Mouse (Mus musculus) liver, adult (tissue): ENCODE results near the gene Arpp19.

ENCODE experiments used
- GATA4 ChIP-seq: IDR thresholded peaks from 2 replicates; pipeline ENCODE4 v1.6.1; 2014; ENCODE audit warnings: mild to moderate bottlenecking, low read length; ENCODE audit not compliant: insufficient replicate concordance

Arpp19 gene

DNA sequence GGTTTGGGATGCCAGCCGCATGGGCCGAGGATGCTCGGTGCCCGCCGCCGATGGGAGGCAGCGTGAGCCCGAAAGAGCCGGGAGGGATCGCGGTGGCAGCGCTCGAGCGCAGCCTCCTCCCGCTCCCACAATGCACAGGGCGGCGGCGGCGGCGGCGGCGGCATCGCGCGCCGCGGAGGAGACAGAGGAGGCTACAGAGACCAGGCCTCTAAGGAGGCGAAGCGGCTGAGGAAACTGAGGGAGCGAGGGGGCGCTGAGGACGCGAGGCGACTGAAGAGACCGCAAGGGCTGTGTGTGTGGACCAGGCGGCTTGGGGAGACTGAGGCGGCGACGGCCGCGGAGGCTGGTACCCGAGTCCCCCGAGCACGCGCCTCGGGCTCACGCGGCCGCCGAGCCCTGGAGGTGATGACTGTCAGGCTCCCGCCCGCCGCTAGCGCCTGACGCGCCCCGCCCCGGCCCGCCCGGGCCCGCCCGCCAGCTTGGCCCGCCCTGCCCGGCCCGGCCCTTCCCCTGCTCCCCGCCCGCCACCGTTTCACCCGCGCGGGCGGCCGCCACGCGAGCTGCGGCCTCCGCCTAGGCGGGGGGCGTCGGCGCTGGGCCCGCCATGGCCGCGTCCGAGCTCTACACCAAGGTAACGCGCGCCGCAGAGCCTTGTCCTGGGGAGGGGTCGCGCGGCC lies 33.8 kb downstream of the Arpp19 start:
- no peak for TF ChIP-seq GATA4

- no peak for TF ChIP-seq GATA4
Measured at GRCm38 (mm10) chr9:75071706-75072192, 34.3 kb downstream of the Arpp19 start.

GRCm38 (mm10) chr9:75072361-75072760 lies 34.9 kb downstream of the Arpp19 start:
- no peak for TF ChIP-seq GATA4

- no peak for TF ChIP-seq GATA4
Measured at GRCm38 (mm10) chr9:75077191-75077590, 39.8 kb downstream of the Arpp19 start.

- TF ChIP-seq GATA4, result no peak
Measured at GRCm38 (mm10) chr9:75085242-75085824, 47.9 kb downstream of the Arpp19 start.

DNA sequence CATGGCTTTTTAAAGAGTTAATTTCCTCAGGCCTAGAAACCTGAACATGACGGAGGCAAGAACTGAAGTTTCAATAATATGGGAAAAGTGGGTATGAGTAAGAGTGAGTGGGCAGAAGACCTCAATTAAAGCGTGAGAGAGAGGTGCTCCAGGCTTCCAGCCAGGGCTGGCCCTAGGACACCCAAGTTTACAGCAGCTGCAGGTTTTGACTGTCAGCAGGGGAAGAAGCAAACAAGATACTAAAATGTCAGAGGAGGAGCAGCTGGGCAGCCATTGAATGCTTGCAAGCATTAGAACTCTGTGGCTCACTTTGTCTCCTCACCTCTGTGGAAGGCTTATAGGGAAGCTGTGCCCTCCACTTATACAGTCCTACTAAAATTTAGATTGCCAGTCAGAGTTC lies 50.4 kb downstream of the Arpp19 start:
- TF ChIP-seq GATA4, result no peak

DNA sequence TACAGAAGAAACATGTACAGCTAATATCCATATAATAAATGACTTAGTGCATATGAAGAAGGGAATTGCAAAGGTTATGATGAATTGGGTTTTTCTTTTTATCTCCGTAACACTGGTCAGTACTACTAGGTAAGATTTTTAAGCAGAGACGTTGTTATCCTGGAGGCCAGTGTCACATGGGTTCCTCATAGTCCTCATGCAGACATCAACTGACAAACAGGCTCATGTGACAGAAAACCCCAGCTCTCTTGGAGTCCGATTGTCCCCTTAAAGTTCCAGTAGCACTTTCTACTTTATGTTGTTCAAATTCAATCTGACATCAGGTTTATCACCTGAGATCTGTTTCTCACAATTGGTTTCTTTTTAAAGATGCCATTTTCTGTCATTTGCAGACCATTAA lies 51.9 kb downstream of the Arpp19 start:
- no peak for TF ChIP-seq GATA4

- no peak for TF ChIP-seq GATA4
Measured at GRCm38 (mm10) chr9:75092134-75092533, 54.7 kb downstream of the Arpp19 start.

GRCm38 (mm10) chr9:75094762-75095161 lies 57.3 kb downstream of the Arpp19 start:
- TF ChIP-seq GATA4, result no peak

DNA sequence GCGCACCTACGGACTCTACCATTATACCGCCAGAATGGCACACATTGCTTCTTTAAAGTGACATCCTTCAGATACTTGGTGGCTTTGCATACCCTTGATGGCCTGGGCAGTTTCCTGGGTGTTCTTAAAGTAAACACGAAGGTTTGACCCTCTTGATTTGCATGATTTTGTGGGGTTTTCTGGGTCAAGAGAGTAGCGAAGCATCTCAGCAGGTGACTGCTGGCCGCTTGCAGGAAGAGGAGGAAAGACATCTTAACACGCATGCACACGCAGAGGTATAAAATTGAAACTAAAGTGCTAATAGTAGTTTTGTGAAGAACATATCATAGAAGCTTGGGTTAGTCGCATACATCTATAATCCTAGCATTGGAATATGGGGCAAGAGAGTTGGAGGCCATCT lies 61.5 kb downstream of the Arpp19 start:
- TF ChIP-seq GATA4, result no peak

GRCm38 (mm10) chr9:75100157-75100781 lies 62.9 kb downstream of the Arpp19 start:
- TF ChIP-seq GATA4, result no peak

DNA sequence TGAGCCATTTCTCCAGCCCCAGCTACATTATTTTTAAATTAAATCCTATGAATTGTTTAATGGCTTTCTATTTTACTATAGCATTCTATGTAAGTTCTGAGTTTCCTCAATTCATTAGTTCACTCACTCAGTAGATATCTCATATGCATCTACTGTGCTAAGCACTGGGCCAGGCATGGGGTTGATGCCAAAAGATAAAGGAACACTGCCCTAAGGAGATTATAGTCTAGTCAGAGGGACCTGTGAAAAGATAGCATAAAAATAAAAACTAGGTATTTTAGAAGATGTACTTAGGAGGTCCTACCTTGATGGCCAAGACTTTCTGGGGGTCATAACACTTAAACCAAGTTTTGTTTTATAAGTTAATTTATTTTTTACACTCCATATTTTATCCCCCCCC lies 64.7 kb downstream of the Arpp19 start:
- no peak for TF ChIP-seq GATA4
